Mouse (Mus musculus) embryonic facial prominence, embryonic 10.5 days (tissue): ENCODE data around the gene Myo9a. TPM values are rescaled to one million over a fixed set of nuclear protein-coding genes. Genes with fewer than 3 reads are reported as not detected.
A peak's percentile ranks its signal among the peaks of the same experiment; 100 is the strongest.

Experiments
- DNase-seq: peaks from one replicate; pipeline ENCODE4 v3.0.0-alpha.2; 2017; ENCODE audit warnings: low spot score
- H3K27ac ChIP-seq: fragments of 300-500 bp; sonication (generic); replicated peaks from 2 replicates; pipeline ENCODE4 v1.5.1; 2016; ENCODE audit warnings: mild to moderate bottlenecking
- H3K27me3 ChIP-seq: fragments of 300-500 bp; sonication (generic); replicated peaks from 2 replicates; pipeline ENCODE4 v1.6.1; 2016; ENCODE audit warnings: low read depth, mild to moderate bottlenecking; ENCODE audit not compliant: poor library complexity, severe bottlenecking
- H3K36me3 ChIP-seq: fragments of 300-500 bp; sonication (generic); replicated peaks from 2 replicates; pipeline ENCODE4 v1.6.1; 2016; ENCODE audit warnings: mild to moderate bottlenecking, moderate library complexity
- H3K4me1 ChIP-seq: fragments of 300-500 bp; sonication (generic); 2 replicates; pipeline ENCODE4 v1.6.1; 2016
- H3K4me3 ChIP-seq: fragments of 300-500 bp; sonication (generic); 2 replicates; pipeline ENCODE4 v1.5.1; 2016; ENCODE audit warnings: mild to moderate bottlenecking, moderate library complexity
- H3K9me3 ChIP-seq: fragments of 300-500 bp; sonication (generic); 2 replicates; pipeline ENCODE4 v1.6.1; 2016; ENCODE audit warnings: mild to moderate bottlenecking
- WGBS: fragments of 180-500 bp; shearing (Covaris S2); methylation state at CpG from one replicate; pipeline ENCODE4 v1.1.7; 2016; 5-methylcytosine and 5-hydroxymethylcytosine counted together
- polyA plus RNA-seq: library from polyadenylated mRNA; unstranded; fragments of >200 nt; fragmentation: Nextera tagmentation; extraction: Ambion mirVana; gene quantifications from 2 replicates; pipeline ENCODE4 v1.2.1, GENCODE M21; 2016

The Myo9a gene
- polyA plus RNA-seq, 1 experiment from 2014 or later: 10.1 TPM

- peaks cover 14% of the 10 kb centered on the region for H3K4me1 ChIP-seq
- no peaks in the 10 kb centered on the region for H3K9me3 ChIP-seq
- no peaks in the 10 kb centered on the region for H3K27me3 ChIP-seq
- H3K36me3 ChIP-seq: no peaks in the 10 kb centered on the region
- H3K27ac ChIP-seq: no peak overlapping the region
- H3K4me3 ChIP-seq: no peak overlapping the region
- 68% methylated on average over 5 of the region's 5 CpGs for WGBS
- DNase-seq: no peak
These were observed 191.9 kb downstream of the Myo9a start for GRCm38 (mm10) chr9:59942501-59943085.

- WGBS: 91% methylated on average over 6 of the region's 6 CpGs
- Histone ChIP-seq H3K36me3 (no peaks in the 10 kb centered on the region), H3K27me3 (no peaks in the 10 kb centered on the region), H3K4me3 (no peak overlapping the region), H3K9me3 (no peaks in the 10 kb centered on the region), H3K4me1 (peaks cover 14% of the 10 kb centered on the region), H3K27ac (no peak overlapping the region)
- no peak for DNase-seq
These were observed 193.1 kb downstream of the Myo9a start for GRCm38 (mm10) chr9:59943826-59944225.

GRCm38 (mm10) chr9:59945241-59945640 is 194.5 kb downstream of the Myo9a start:
- Histone ChIP-seq H3K27me3 (no peaks in the 10 kb centered on the region), H3K27ac (no peak overlapping the region), H3K4me1 (peaks cover 10% of the 10 kb centered on the region), H3K9me3 (no peaks in the 10 kb centered on the region), H3K4me3 (no peak overlapping the region), H3K36me3 (no peaks in the 10 kb centered on the region)
- DNase-seq: no peak
- 67% methylated on average over 3 of the region's 3 CpGs for WGBS

- Histone ChIP-seq H3K4me3 (no peak overlapping the region), H3K4me1 (peaks cover 4% of the 10 kb centered on the region; the same call in 1 of the 2 replicates), H3K27me3 (no peaks in the 10 kb centered on the region), H3K36me3 (no peaks in the 10 kb centered on the region), H3K9me3 (no peaks in the 10 kb centered on the region), H3K27ac (no peak overlapping the region)
- no peak for DNase-seq
- WGBS: 87% methylated on average over 8 of the region's 8 CpGs
These were observed 196.6 kb downstream of the Myo9a start for GRCm38 (mm10) chr9:59947271-59947670.

GRCm38 (mm10) chr9:59948226-59948625 is 197.5 kb downstream of the Myo9a start:
- 80% methylated on average over 8 of the region's 8 CpGs for WGBS
- no peaks in the 10 kb centered on the region for H3K9me3 ChIP-seq
- no peak for DNase-seq
- no peaks in the 10 kb centered on the region for H3K27me3 ChIP-seq
- H3K4me1 ChIP-seq: peaks cover 12% of the 10 kb centered on the region
- no peak overlapping the region for H3K27ac ChIP-seq
- no peak overlapping the region for H3K4me3 ChIP-seq
- no peaks in the 10 kb centered on the region for H3K36me3 ChIP-seq

GRCm38 (mm10) chr9:59948691-59949250 is 198.1 kb downstream of the Myo9a start:
- Histone ChIP-seq H3K4me3 (no peak overlapping the region), H3K9me3 (no peaks in the 10 kb centered on the region), H3K27me3 (no peaks in the 10 kb centered on the region), H3K4me1 (peaks cover 17% of the 10 kb centered on the region), H3K36me3 (no peaks in the 10 kb centered on the region), H3K27ac (no peak overlapping the region)
- DNase-seq: no peak
- 88% methylated on average over 17 of the region's 17 CpGs for WGBS

- WGBS: 88% methylated on average over 6 of the region's 6 CpGs
- Histone ChIP-seq H3K27ac (no peak overlapping the region), H3K9me3 (no peaks in the 10 kb centered on the region), H3K4me3 (no peak overlapping the region), H3K4me1 (peaks cover 20% of the 10 kb centered on the region), H3K36me3 (no peaks in the 10 kb centered on the region), H3K27me3 (no peaks in the 10 kb centered on the region)
- no peak for DNase-seq
These were observed 198.8 kb downstream of the Myo9a start for GRCm38 (mm10) chr9:59949511-59949910.

- no peak for DNase-seq
- no peak overlapping the region for H3K27ac ChIP-seq
- H3K9me3 ChIP-seq: no peaks in the 10 kb centered on the region
- no peaks in the 10 kb centered on the region for H3K36me3 ChIP-seq
- H3K4me1 ChIP-seq: peaks cover 22% of the 10 kb centered on the region
- 91% methylated on average over 5 of the region's 5 CpGs for WGBS
- H3K27me3 ChIP-seq: no peaks in the 10 kb centered on the region
- H3K4me3 ChIP-seq: no peak overlapping the region
These were observed 199.3 kb downstream of the Myo9a start for GRCm38 (mm10) chr9:59949981-59950380.

GRCm38 (mm10) chr9:59951001-59951750 is 200.5 kb downstream of the Myo9a start:
- Histone ChIP-seq H3K36me3 (no peaks in the 10 kb centered on the region), H3K4me1 (peaks cover 34% of the 10 kb centered on the region), H3K27ac (no peak overlapping the region), H3K4me3 (no peak overlapping the region), H3K9me3 (no peaks in the 10 kb centered on the region), H3K27me3 (no peaks in the 10 kb centered on the region)
- WGBS: 92% methylated on average over 9 of the region's 9 CpGs
- no peak for DNase-seq

- 85% methylated on average over 4 of the region's 4 CpGs for WGBS
- no peak overlapping the region for H3K4me3 ChIP-seq
These were observed 201.2 kb downstream of the Myo9a start for GRCm38 (mm10) chr9:59951943-59952342.

GRCm38 (mm10) chr9:59952515-59953070 is 201.9 kb downstream of the Myo9a start:
- H3K27ac ChIP-seq: no peak overlapping the region

More at GRCm38 (mm10) chr9:59951943-59952342, 201.2 kb downstream of the Myo9a start:
- H3K9me3 ChIP-seq: no peaks in the 10 kb centered on the region
- peaks cover 40% of the 10 kb centered on the region for H3K4me1 ChIP-seq
- no peaks in the 10 kb centered on the region for H3K27me3 ChIP-seq
- H3K36me3 ChIP-seq: no peaks in the 10 kb centered on the region
- DNase-seq: no peak
- no peak overlapping the region for H3K27ac ChIP-seq

GRCm38 (mm10) chr9:59953556-59953955 is 202.9 kb downstream of the Myo9a start:
- Histone ChIP-seq H3K36me3 (no peaks in the 10 kb centered on the region), H3K4me3 (no peak overlapping the region), H3K4me1 (peaks cover 40% of the 10 kb centered on the region), H3K9me3 (no peaks in the 10 kb centered on the region), H3K27me3 (no peaks in the 10 kb centered on the region; the same call in 1 of the 2 replicates), H3K27ac (peak overlapping the region; percentile 24; the same call in 1 of the 2 replicates)
- 80% methylated on average over 7 of the region's 7 CpGs for WGBS
- DNase-seq: no peak

More at GRCm38 (mm10) chr9:59952515-59953070, 201.9 kb downstream of the Myo9a start:
- no peak for DNase-seq
- peaks cover 40% of the 10 kb centered on the region for H3K4me1 ChIP-seq
- no peaks in the 10 kb centered on the region for H3K9me3 ChIP-seq
- H3K36me3 ChIP-seq: no peaks in the 10 kb centered on the region
- 55% methylated on average over 8 of the region's 8 CpGs for WGBS
- H3K4me3 ChIP-seq: no peak overlapping the region
- H3K27me3 ChIP-seq: no peaks in the 10 kb centered on the region; the same call in 1 of the 2 replicates
